ENCODE assay signal across 28 mouse cellular contexts in genomic region chr8:95551577-95551976, GRCm38 (mm10). TPM values are rescaled to one million over a fixed set of nuclear protein-coding genes. Genes with fewer than 3 reads are reported as not detected.
"Had no signal": no experiment of that assay in that cellular context is flagged by ENCODE, and none has a peak within 500 bp of the region (broad histone marks: within the 10 kb centered on the region; RNA-seq: fewer than 3 reads in every experiment).

No protein-coding gene starts in this region.

- H3K9me3 ChIP-seq: intestine, embryonic 15.5 days; limb, embryonic 12.5 days; limb, embryonic 15.5 days; neural tube, embryonic 12.5 days; neural tube, embryonic 15.5 days had no signal

- DNase-seq: kidney, adult 18-20 months; kidney, adult 9 months; kidney, postnatal 25 days; left cerebral cortex, postnatal 4 days; lung, adult 2 months; lung, postnatal 14 days; lung, postnatal 4 days; midbrain, embryonic 14.5 days; right cerebral cortex, adult 18-20 months; right cerebral cortex, postnatal 14 days; right cerebral cortex, postnatal 4 days; thymus, adult 2 months; thymus, postnatal 14 days; thymus, postnatal 4 days had no signal

- H3K4me3 ChIP-seq: intestine, embryonic 15.5 days; limb, embryonic 12.5 days; limb, embryonic 15.5 days; neural tube, embryonic 12.5 days; neural tube, embryonic 15.5 days had no signal

- H3K27me3 ChIP-seq: intestine, embryonic 15.5 days; limb, embryonic 12.5 days; limb, embryonic 15.5 days; neural tube, embryonic 12.5 days; neural tube, embryonic 15.5 days had no signal

- H3K4me1 ChIP-seq: intestine, embryonic 15.5 days; limb, embryonic 12.5 days; limb, embryonic 15.5 days had no signal

- ATAC-seq: intestine, embryonic 15.5 days had no signal

- H3K9ac ChIP-seq: intestine, embryonic 15.5 days; limb, embryonic 12.5 days; limb, embryonic 15.5 days; neural tube, embryonic 12.5 days; neural tube, embryonic 15.5 days had no signal

- H3K27ac ChIP-seq: intestine, embryonic 15.5 days; limb, embryonic 12.5 days; limb, embryonic 15.5 days; neural tube, embryonic 12.5 days; neural tube, embryonic 15.5 days; stomach, postnatal 0 days had no signal

- H3K36me3 ChIP-seq: intestine, embryonic 15.5 days; limb, embryonic 12.5 days; limb, embryonic 15.5 days; neural tube, embryonic 12.5 days; neural tube, embryonic 15.5 days had no signal

- H3K4me2 ChIP-seq: intestine, embryonic 15.5 days; limb, embryonic 12.5 days; limb, embryonic 15.5 days; midbrain, embryonic 11.5 days; neural tube, embryonic 12.5 days; neural tube, embryonic 15.5 days had no signal

RNA-seq across cellular contexts. Expression of gene Ccdc113, which starts 17.7 kb away (rescaled TPM):
- total RNA-seq: megakaryocyte progenitor cell, adult 5-6 weeks; megakaryocyte-erythroid progenitor cell, adult 5-6 weeks had no signal
- polyA plus RNA-seq: limb, embryonic 12.5 days; midbrain, embryonic 11.5 days; stomach, embryonic 14.5 days had no signal

RNA-seq across cellular contexts. Expression of gene Prss54, which starts 24.6 kb away (rescaled TPM):
- total RNA-seq: layer of hippocampus, adult 18-20 months; left cerebral cortex, adult 8-10 months; left cerebral cortex, postnatal 4 days; megakaryocyte progenitor cell, adult 5-6 weeks; megakaryocyte-erythroid progenitor cell, adult 5-6 weeks; midbrain, postnatal 0 days had no signal
- polyA plus RNA-seq: intestine, embryonic 15.5 days; limb, embryonic 12.5 days; limb, embryonic 15.5 days; lung, adult 2 months; lung, embryonic 16.5 days; midbrain, embryonic 11.5 days; midbrain, embryonic 14.5 days; midbrain, postnatal 0 days; neural tube, embryonic 12.5 days; neural tube, embryonic 15.5 days; stomach, embryonic 14.5 days; stomach, postnatal 0 days had no signal
